Mouse (Mus musculus) stomach, embryonic 14.5 days (tissue): ENCODE results near the gene Cd300ld5. TPM values are rescaled to one million over a fixed set of nuclear protein-coding genes. Genes with fewer than 3 reads are reported as not detected.
"Not testable (repeated sequence)": the region's sequence is repeated elsewhere in the genome, so short reads cannot be mapped to it uniquely, and the experiment has no call there.

Experiments
- ATAC-seq: fragments of 200-750 bp; cut with Nextera tagmentation; 2 replicates; pipeline ENCODE4 v1.8.0; 2017; ENCODE audit warnings: low read depth, moderate TSS enrichment; ENCODE audit not compliant: insufficient number of reproducible peaks, insufficient read depth, low FRiP score
- H3K27ac ChIP-seq: fragments of 300-500 bp; sonication (generic); 2 replicates; pipeline ENCODE4 v1.5.1; 2014; ENCODE audit warnings: mild to moderate bottlenecking, low read length, moderate library complexity, mixed read lengths
- H3K27me3 ChIP-seq: fragments of 300-500 bp; sonication (generic); 2 replicates; pipeline ENCODE4 v1.6.1; 2014; ENCODE audit warnings: low read length, control low read depth, mixed read lengths; ENCODE audit not compliant: control insufficient read depth, insufficient read depth
- H3K36me3 ChIP-seq: fragments of 300-500 bp; sonication (generic); 2 replicates; pipeline ENCODE4 v1.6.1; 2014; ENCODE audit warnings: mild to moderate bottlenecking, control low read depth, low read length, moderate library complexity, mixed read lengths; ENCODE audit not compliant: control insufficient read depth, insufficient read depth
- H3K4me1 ChIP-seq: fragments of 300-500 bp; sonication (generic); 2 replicates; pipeline ENCODE4 v1.6.1; 2014; ENCODE audit warnings: low read length, control low read depth, mixed read lengths; ENCODE audit not compliant: control insufficient read depth, insufficient read depth
- H3K4me2 ChIP-seq: fragments of 300-500 bp; sonication (generic); replicated peaks from 2 replicates; pipeline ENCODE4 v1.6.1; 2014; ENCODE audit warnings: low read depth, low read length, control low read depth
- H3K4me3 ChIP-seq: fragments of 300-500 bp; sonication (generic); 2 replicates; pipeline ENCODE4 v1.5.1; 2014; ENCODE audit warnings: low read depth, low read length, control low read depth
- H3K9ac ChIP-seq: fragments of 300-500 bp; sonication (generic); replicated peaks from 2 replicates; pipeline ENCODE4 v1.6.1; 2014; ENCODE audit warnings: low read depth, mild to moderate bottlenecking, control low read depth, low read length, moderate library complexity, mixed read lengths
- H3K9me3 ChIP-seq: fragments of 300-500 bp; sonication (generic); 2 replicates; pipeline ENCODE4 v1.6.1; 2016; ENCODE audit warnings: low read depth, low read length, control low read depth; ENCODE audit not compliant: control insufficient read depth
- WGBS: fragments of 180-500 bp; shearing (Covaris S2); extraction: QIAGEN DNeasy Blood & Tissue Kit; methylation state at CpG from one replicate; pipeline ENCODE4 v1.1.7; 2014; 5-methylcytosine and 5-hydroxymethylcytosine counted together
- polyA plus RNA-seq: library from polyadenylated mRNA; unstranded; fragments of >200 nt; fragmentation: Nextera tagmentation; extraction: Ambion mirVana; gene quantifications from 2 replicates; pipeline ENCODE4 v1.2.1, GENCODE M21; 2014

Gene Cd300ld5
- polyA plus RNA-seq, 1 experiment from 2014 or later = not detected

- WGBS = no CpG with 5 or more reads among the region's 7 CpGs
- H3K4me1 ChIP-seq, H3K9ac ChIP-seq, H3K27me3 ChIP-seq, H3K36me3 ChIP-seq, H3K9me3 ChIP-seq, ATAC-seq, H3K4me3 ChIP-seq, H3K27ac ChIP-seq, H3K4me2 ChIP-seq: not testable (repeated sequence)
Measured at GRCm38 (mm10) chr11:115016093-115016492, 21.5 kb downstream of the Cd300ld5 start, which contains the start of gene Cd300ld2. TSS of gene Cd300ld2 (minus strand) at chr11:115016193.

- Histone ChIP-seq H3K27ac (no peak overlapping the region), H3K4me3 (no peak overlapping the region), H3K4me1 (no peaks in the 10 kb centered on the region), H3K9ac (no peak overlapping the region), H3K4me2 (no peak overlapping the region), H3K36me3 (no peaks in the 10 kb centered on the region), H3K27me3 (no peaks in the 10 kb centered on the region), H3K9me3 (no peaks in the 10 kb centered on the region)
- 79% methylated on average over 5 of the region's 5 CpGs for WGBS
- ATAC-seq = no peak
Measured at GRCm38 (mm10) chr11:115004070-115004469, 33.5 kb downstream of the Cd300ld5 start.

GRCm38 (mm10) chr11:115001474-115002040 is 36.0 kb downstream of the Cd300ld5 start, which contains the start of gene Cd300c2:
TSS of gene Cd300c2 (minus strand) at chr11:115001880.
- no peak within 1 kb of the TSS for H3K4me2 ChIP-seq
- 77% methylated on average over 7 of the region's 7 CpGs for WGBS
- H3K4me3 ChIP-seq = no peak within 1 kb of the TSS
- H3K27me3 ChIP-seq = no peaks in the 10 kb centered on the region
- no peaks in the 10 kb centered on the region for H3K36me3 ChIP-seq
- no peaks in the 10 kb centered on the region for H3K4me1 ChIP-seq
- no peaks in the 10 kb centered on the region for H3K9me3 ChIP-seq
- H3K9ac ChIP-seq = no peak within 1 kb of the TSS
- no peak for ATAC-seq
- no peak within 1 kb of the TSS for H3K27ac ChIP-seq

GRCm38 (mm10) chr11:114989793-114990192 is 47.8 kb downstream of the Cd300ld5 start, which contains the start of gene Cd300ld:
TSS of gene Cd300ld (minus strand) at chr11:114989922.
- H3K9ac ChIP-seq = no peak within 1 kb of the TSS
- H3K27me3 ChIP-seq = no peaks in the 10 kb centered on the region
- H3K27ac ChIP-seq = no peak within 1 kb of the TSS
- H3K4me3 ChIP-seq = no peak within 1 kb of the TSS
- 72% methylated on average over 4 of the region's 4 CpGs for WGBS
- H3K9me3 ChIP-seq = no peaks in the 10 kb centered on the region
- H3K4me2 ChIP-seq = no peak within 1 kb of the TSS
- ATAC-seq = no peak
- H3K36me3 ChIP-seq = no peaks in the 10 kb centered on the region
- H3K4me1 ChIP-seq = no peaks in the 10 kb centered on the region

GRCm38 (mm10) chr11:114981866-114982265 is 55.7 kb downstream of the Cd300ld5 start:
- WGBS = 55% methylated on average over 4 of the region's 4 CpGs
- no peak overlapping the region for H3K27ac ChIP-seq
- no peaks in the 10 kb centered on the region for H3K4me1 ChIP-seq
- H3K9me3 ChIP-seq = no peaks in the 10 kb centered on the region
- H3K4me3 ChIP-seq = no peak overlapping the region
- no peak overlapping the region for H3K4me2 ChIP-seq
- ATAC-seq = no peak
- no peak overlapping the region for H3K9ac ChIP-seq
- no peaks in the 10 kb centered on the region for H3K27me3 ChIP-seq
- H3K36me3 ChIP-seq = no peaks in the 10 kb centered on the region

Other genes with a start within 250 kb of the Cd300ld5 start
- gene Btbd17, start 241.8 kb downstream of the Cd300ld5 start, polyA plus RNA-seq = 0.98 and 1.6 TPM in 2 replicates
- gene Gpr142, start 238.8 kb downstream of the Cd300ld5 start, polyA plus RNA-seq = 0.23 and 0.39 TPM in 2 replicates
- 23.5 and 27.2 TPM in 2 replicates for gene Gprc5c, start 186.6 kb downstream of the Cd300ld5 start, polyA plus RNA-seq
- 0.90 and 1.1 TPM in 2 replicates for gene Cd300a, start 147.7 kb downstream of the Cd300ld5 start, polyA plus RNA-seq
- gene Cd300lb, start 103.4 kb downstream of the Cd300ld5 start, polyA plus RNA-seq = 0.12 and 0.21 TPM in 2 replicates
- gene Cd300c, start 68.6 kb downstream of the Cd300ld5 start, polyA plus RNA-seq = not detected in 2 replicates
- gene Cd300ld, start 47.8 kb downstream of the Cd300ld5 start, polyA plus RNA-seq = 0.24 and 0.33 TPM in 2 replicates
- gene Cd300c2, start 35.9 kb downstream of the Cd300ld5 start, polyA plus RNA-seq = 1.8 and 2.9 TPM in 2 replicates
- not detected in 2 replicates for gene Cd300ld2, start 21.6 kb downstream of the Cd300ld5 start, polyA plus RNA-seq
- not detected in 2 replicates for gene Cd300ld4, start 10.8 kb downstream of the Cd300ld5 start, polyA plus RNA-seq
- not detected in 2 replicates for gene Cd300ld3, start 10.6 kb upstream of the Cd300ld5 start, polyA plus RNA-seq
- gene Cd300e, start 24.4 kb upstream of the Cd300ld5 start, polyA plus RNA-seq = 0.12 TPM in 1 of 2 replicates, not detected in the other
- gene Rab37, start 53.7 kb upstream of the Cd300ld5 start, polyA plus RNA-seq = 1.3 and 1.5 TPM in 2 replicates
- gene Cd300lf, start 96.2 kb upstream of the Cd300ld5 start, polyA plus RNA-seq = 0.33 and 0.48 TPM in 2 replicates
- 105 and 114 TPM in 2 replicates for gene Slc9a3r1, start 125.6 kb upstream of the Cd300ld5 start, polyA plus RNA-seq
- gene Tmem104, start 149.7 kb upstream of the Cd300ld5 start, polyA plus RNA-seq = 10.5 and 13.2 TPM in 2 replicates
- 18.3 and 20.1 TPM in 2 replicates for gene Nat9, start 150.1 kb upstream of the Cd300ld5 start, polyA plus RNA-seq
- gene Grin2c, start 229.5 kb upstream of the Cd300ld5 start, polyA plus RNA-seq = not detected in 2 replicates
- 11.5 and 13.3 TPM in 2 replicates for gene Fdxr, start 239.3 kb upstream of the Cd300ld5 start, polyA plus RNA-seq